Mouse (Mus musculus): ENCODE results near the gene Ttc23. TPM values are rescaled to one million over a fixed set of nuclear protein-coding genes. Genes with fewer than 3 reads are reported as not detected.

The Ttc23 gene
- total and polyA plus RNA-seq, 3 experiments, result 0.42 to 4.8 TPM; not detected in 1

DNA sequence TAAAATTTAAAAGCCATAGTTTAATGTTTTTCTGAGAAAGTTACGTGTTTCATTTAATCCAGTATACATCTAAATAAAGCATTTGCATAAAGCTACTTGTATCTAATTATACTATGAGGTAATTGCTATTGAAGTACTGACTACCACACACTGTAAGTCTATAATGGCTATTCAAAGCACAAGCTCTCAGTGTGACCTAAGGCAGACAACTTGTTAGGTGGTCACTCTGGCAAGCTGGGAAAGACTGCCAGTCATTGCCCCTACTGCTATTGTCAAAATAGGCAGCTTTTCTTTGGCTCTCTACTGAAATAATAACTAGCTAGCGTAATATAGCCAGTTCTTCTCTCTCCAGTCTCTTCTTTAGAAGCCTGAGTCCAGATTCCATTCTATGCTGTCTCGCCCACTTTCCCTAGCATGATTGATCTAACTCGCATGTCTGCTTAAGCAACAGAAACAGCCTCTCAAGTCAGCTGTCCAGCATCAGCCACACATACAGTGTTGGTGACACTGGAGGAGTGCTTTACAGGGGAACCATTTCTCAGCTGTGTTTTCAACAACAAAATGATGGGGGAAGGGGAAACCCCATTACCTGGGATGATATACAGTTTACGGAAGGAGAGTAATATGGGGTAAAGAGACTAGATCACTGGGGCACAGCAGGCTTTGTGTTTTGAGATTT, 39.4 kb upstream of the Ttc23 start:
- Histone ChIP-seq H3K79me2 (ENCODE audit: control insufficient read depth, insufficient read depth, low read length, poor library complexity) (no peaks in the 10 kb centered on the region), H3K36me3 (ENCODE audit: control insufficient read depth in 1 of 2, insufficient read depth in 2 of 2, low read length in 2 of 2) (no peaks in the 10 kb centered on the region), H3K9me3 (replicated peaks; ENCODE audit: insufficient read depth, low read length) (no peaks in the 10 kb centered on the region), H3K9ac (ENCODE audit: control insufficient read depth, low read depth, low read length, poor library complexity, severe bottlenecking) (no peak overlapping the region), H3K4me3 (ENCODE audit: control insufficient read depth in 1 of 2, insufficient read depth in 1 of 2, low read depth in 2 of 2, low read length in 2 of 2) (no peak overlapping the region), H3K27ac (ENCODE audit: control insufficient read depth, low read depth, low read length) (no peak overlapping the region), H3K4me1 (ENCODE audit: control insufficient read depth in 1 of 2, insufficient read depth in 2 of 2, low read length in 2 of 2) (no peaks in the 10 kb centered on the region), H3K27me3 (ENCODE audit: control insufficient read depth in 1 of 2, insufficient read depth in 2 of 2, low read length in 2 of 2) (no peaks in the 10 kb centered on the region)
- no peak for TF ChIP-seq JUND (IDR thresholded peaks at IDR 0.05; ENCODE audit: low read depth, low read length)
- no peak for TF ChIP-seq SIN3A (IDR thresholded peaks at IDR 0.05; ENCODE audit: low read length)
- no peak for TF ChIP-seq USF1 (IDR thresholded peaks at IDR 0.05; ENCODE audit: low read depth, low read length)
- TF ChIP-seq TAL1 (IDR thresholded peaks at IDR 0.05; ENCODE audit: low read length), result no peak
- TF ChIP-seq GATA1 (IDR thresholded peaks at IDR 0.05; ENCODE audit: low read depth, low read length), result no peak
- no peak for TF ChIP-seq USF2 (IDR thresholded peaks at IDR 0.05; ENCODE audit: borderline replicate concordance in 1 of 2, insufficient read depth in 1 of 2, low read depth in 1 of 2, low read length in 2 of 2)
- TF ChIP-seq MEF2A (IDR thresholded peaks at IDR 0.05; ENCODE audit: extremely low read depth, insufficient replicate concordance, low read depth, low read length, poor library complexity, severe bottlenecking), result no peak
- TF ChIP-seq MAX (IDR thresholded peaks at IDR 0.05; ENCODE audit: low read length), result no peak
- TF ChIP-seq POLR2AphosphoS2 (IDR thresholded peaks at IDR 0.05; ENCODE audit: low read length), result no peak
- no peak for TF ChIP-seq ZKSCAN1 (IDR thresholded peaks at IDR 0.05; ENCODE audit: low read depth, low read length)
- no peak for TF ChIP-seq ETS1 (IDR thresholded peaks at IDR 0.05; ENCODE audit: low read depth, low read length)
- TF ChIP-seq POLR2A (IDR thresholded peaks at IDR 0.05; ENCODE audit: control insufficient read depth in 1 of 2, insufficient read depth in 1 of 2, low read depth in 1 of 2, low read length in 2 of 2, poor library complexity in 1 of 2), result no peak
- no peak for TF ChIP-seq ZNF384 (IDR thresholded peaks at IDR 0.05; ENCODE audit: low read depth, low read length)
- TF ChIP-seq MXI1 (IDR thresholded peaks at IDR 0.05; ENCODE audit: low read depth, low read length), result no peak
- DNase-seq (ENCODE audit: low read depth, low spot score), result no peak

GRCm38 (mm10) chr7:67608348-67609024, 38.7 kb upstream of the Ttc23 start:
- Histone ChIP-seq H3K27me3 (ENCODE audit: control insufficient read depth in 1 of 2, insufficient read depth in 2 of 2, low read length in 2 of 2) (no peaks in the 10 kb centered on the region), H3K36me3 (ENCODE audit: control insufficient read depth in 1 of 2, insufficient read depth in 2 of 2, low read length in 2 of 2) (no peaks in the 10 kb centered on the region), H3K79me2 (ENCODE audit: control insufficient read depth, insufficient read depth, low read length, poor library complexity) (no peaks in the 10 kb centered on the region), H3K9ac (ENCODE audit: control insufficient read depth, low read depth, low read length, poor library complexity, severe bottlenecking) (no peak overlapping the region), H3K9me3 (replicated peaks; ENCODE audit: insufficient read depth, low read length) (no peaks in the 10 kb centered on the region), H3K27ac (ENCODE audit: control insufficient read depth, low read depth, low read length) (no peak overlapping the region), H3K4me3 (ENCODE audit: control insufficient read depth in 1 of 2, insufficient read depth in 1 of 2, low read depth in 2 of 2, low read length in 2 of 2) (no peak overlapping the region), H3K4me1 (ENCODE audit: control insufficient read depth in 1 of 2, insufficient read depth in 2 of 2, low read length in 2 of 2) (no peaks in the 10 kb centered on the region)
- DNase-seq (ENCODE audit: low read depth, low spot score), result no peak
- TF ChIP-seq SIN3A (IDR thresholded peaks at IDR 0.05; ENCODE audit: low read length) (no peak), NELFE (IDR thresholded peaks at IDR 0.05; ENCODE audit: low read depth, low read length) (no peak), ETS1 (IDR thresholded peaks at IDR 0.05; ENCODE audit: low read depth, low read length) (no peak), ZNF384 (IDR thresholded peaks at IDR 0.05; ENCODE audit: low read depth, low read length) (no peak), MXI1 (IDR thresholded peaks at IDR 0.05; ENCODE audit: low read depth, low read length) (no peak)
